Mouse (Mus musculus) c-Kit-positive CD71-positive TER-119-positive erythroid progenitor cells, embryonic 14.5 days (primary cell): ENCODE data around the gene Carf.
A peak's percentile ranks its signal among the peaks of the same experiment; 100 is the strongest.

ENCODE experiments used
- DNase-seq: peaks from one replicate; pipeline ENCODE4 v3.0.0-alpha.2; 2013; ENCODE audit warnings: low spot score

Carf gene

GRCm38 (mm10) chr1:60179932-60180783, 82.1 kb downstream of the Carf start, which contains the start of gene Nbeal1:
TSS of gene Nbeal1 (plus strand) at chr1:60180599.
- DNase-seq = peak; percentile 93

DNA sequence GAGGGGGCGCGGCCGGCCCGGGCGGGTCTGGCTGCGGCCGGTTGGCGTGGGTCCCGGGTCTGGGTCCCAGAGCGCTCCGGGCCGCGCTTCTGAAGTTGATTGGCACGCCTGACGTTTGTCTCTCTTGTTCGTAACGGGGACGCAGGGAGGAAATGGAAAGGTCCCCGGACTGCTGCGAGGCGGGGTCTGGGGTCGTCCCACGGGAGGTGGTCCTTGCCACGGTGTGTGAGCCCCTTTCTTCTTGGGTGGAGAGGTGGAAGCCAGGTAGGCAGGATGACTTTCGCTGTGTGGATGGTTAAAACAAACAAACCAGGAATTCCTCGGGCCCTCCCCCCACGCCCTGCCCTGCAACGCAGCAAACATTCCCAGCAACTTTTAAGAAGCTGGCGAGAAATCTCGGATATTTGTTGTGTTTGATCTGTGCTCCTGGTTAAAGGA, 82.8 kb downstream of the Carf start:
- DNase-seq = peak; percentile 16

DNA sequence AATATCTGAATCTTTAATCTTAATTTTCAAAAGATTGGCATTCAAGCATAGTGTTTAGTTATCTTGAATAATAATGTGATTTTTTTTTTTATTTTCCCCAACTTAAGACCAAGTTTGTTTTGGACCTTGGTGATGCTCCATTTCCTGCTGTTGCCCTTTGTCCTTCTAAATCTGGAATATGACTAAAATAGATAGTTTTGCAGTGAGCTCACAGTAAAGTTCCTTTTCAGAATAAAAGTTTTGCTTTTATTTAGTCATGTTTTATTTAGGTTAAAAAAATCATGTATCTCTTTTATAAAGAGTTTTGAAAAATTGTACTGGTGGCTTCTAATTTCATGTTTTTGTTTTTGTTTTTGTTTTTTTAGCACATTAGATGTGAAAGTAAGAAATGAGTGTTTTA, 90.4 kb downstream of the Carf start:
- no peak for DNase-seq

DNA sequence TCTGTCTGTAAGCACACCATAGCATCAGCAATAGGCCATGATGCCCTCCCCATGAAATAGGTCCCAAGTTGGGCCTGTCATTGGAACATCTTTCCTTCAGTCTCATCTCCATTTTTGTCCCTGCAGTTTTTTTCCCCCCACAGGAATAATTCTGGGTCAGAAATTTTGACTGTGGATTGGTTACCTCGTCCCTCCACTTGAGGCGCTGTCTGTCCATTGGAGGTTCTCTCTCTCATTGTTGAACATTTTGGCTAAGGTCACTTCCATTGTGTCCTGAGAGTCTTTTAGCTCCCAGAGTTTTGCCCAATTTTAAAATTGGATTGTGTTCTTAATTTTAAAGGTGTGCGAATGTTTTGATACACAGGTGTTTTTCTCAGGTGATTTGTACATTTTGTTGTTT, 98.8 kb downstream of the Carf start:
- no peak for DNase-seq

GRCm38 (mm10) chr1:60199006-60199405, 101.0 kb downstream of the Carf start:
- no peak for DNase-seq
